Mouse (Mus musculus): ENCODE measurements around the gene Sox30. TPM values are rescaled to one million over a fixed set of nuclear protein-coding genes. Genes with fewer than 3 reads are reported as not detected.

Gene Sox30
- polyA plus RNA-seq, 1 experiment, result not detected

- peaks cover 36% of the 10 kb centered on the region for H3K79me2 ChIP-seq (ENCODE audit: control insufficient read depth, insufficient read depth)
- TF ChIP-seq USF1 (IDR thresholded peaks at IDR 0.05; ENCODE audit: low read depth) (no peak), CEBPB (IDR thresholded peaks at IDR 0.05; ENCODE audit: insufficient read depth, poor library complexity, severe bottlenecking) (no peak), TCF12 (IDR thresholded peaks at IDR 0.05; ENCODE audit: insufficient read depth, poor library complexity, severe bottlenecking) (no peak), REST (IDR thresholded peaks at IDR 0.05; ENCODE audit: insufficient read depth, insufficient read length) (no peak), MYOD1 (IDR thresholded peaks at IDR 0.05; ENCODE audit: control insufficient read depth in 1 of 3, insufficient read length in 2 of 3, low read depth in 2 of 3) (no peak), SRF (IDR thresholded peaks at IDR 0.05; ENCODE audit: control insufficient read depth, insufficient read length, low read depth) (no peak), POLR2A (IDR thresholded peaks at IDR 0.05; ENCODE audit: insufficient read length, low read depth) (no peak), MYOG (IDR thresholded peaks at IDR 0.05; ENCODE audit: control insufficient read depth in 1 of 3, insufficient read depth in 1 of 3, insufficient read length in 2 of 3, low read depth in 2 of 3) (no peak), POLR2AphosphoS2 (IDR thresholded peaks at IDR 0.05; ENCODE audit: insufficient read length, low read depth) (no peak)
Observed at GRCm38 (mm10) chr11:46054911-46055895, 75.1 kb downstream of the Sox30 start.

GRCm38 (mm10) chr11:46055896-46056769 lies 76.0 kb downstream of the Sox30 start, which contains the start of gene Adam19:
TSS of gene Adam19 (plus strand) at chr11:46055992.
- peak within 1 kb of the TSS; percentile 76 for H3ac ChIP-seq (ENCODE audit: control insufficient read depth, insufficient read length)
- peak within 1 kb of the TSS; percentile 88 for H3K4me3 ChIP-seq
- no peaks in the 10 kb centered on the region for H3K27me3 ChIP-seq (ENCODE audit: control insufficient read depth, insufficient read depth, insufficient read length)
- no peaks in the 10 kb centered on the region for H3K36me3 ChIP-seq (ENCODE audit: control insufficient read depth, insufficient read depth)
- TF ChIP-seq TCF3 (IDR thresholded peaks at IDR 0.05; ENCODE audit: insufficient read length, low read depth) (no peak), USF1 (IDR thresholded peaks at IDR 0.05; ENCODE audit: low read depth) (no peak), MYOG (IDR thresholded peaks at IDR 0.05; ENCODE audit: control insufficient read depth in 1 of 3, insufficient read depth in 1 of 3, insufficient read length in 2 of 3, low read depth in 2 of 3) (no peak), POLR2AphosphoS2 (IDR thresholded peaks at IDR 0.05; ENCODE audit: insufficient read length, low read depth) (peak; percentile 94), E2F4 (IDR thresholded peaks at IDR 0.05; ENCODE audit: insufficient read depth) (no peak), REST (IDR thresholded peaks at IDR 0.05; ENCODE audit: insufficient read depth, insufficient read length) (no peak), MYOD1 (IDR thresholded peaks at IDR 0.05; ENCODE audit: control insufficient read depth in 1 of 3, insufficient read length in 2 of 3, low read depth in 2 of 3) (peak in 1 of 3 experiments; percentile 42), MAX (IDR thresholded peaks at IDR 0.05; ENCODE audit: low read depth) (no peak), POLR2A (IDR thresholded peaks at IDR 0.05; ENCODE audit: insufficient read length, low read depth) (peak; percentile 82), CEBPB (IDR thresholded peaks at IDR 0.05; ENCODE audit: insufficient read depth, poor library complexity, severe bottlenecking) (no peak), TCF12 (IDR thresholded peaks at IDR 0.05; ENCODE audit: insufficient read depth, poor library complexity, severe bottlenecking) (no peak), SRF (IDR thresholded peaks at IDR 0.05; ENCODE audit: control insufficient read depth, insufficient read length, low read depth) (no peak)
- peak within 1 kb of the TSS; percentile 91 for H3K4me2 ChIP-seq (ENCODE audit: low read depth)
- peaks cover 36% of the 10 kb centered on the region for H3K79me2 ChIP-seq (ENCODE audit: control insufficient read depth, insufficient read depth)

More at GRCm38 (mm10) chr11:46054911-46055895, 75.1 kb downstream of the Sox30 start:
- H3ac ChIP-seq (ENCODE audit: control insufficient read depth, insufficient read length), result peak overlapping the region; percentile 76
- no peaks in the 10 kb centered on the region for H3K36me3 ChIP-seq (ENCODE audit: control insufficient read depth, insufficient read depth)
- peak overlapping the region; percentile 88 for H3K4me3 ChIP-seq
- no peaks in the 10 kb centered on the region for H3K27me3 ChIP-seq (ENCODE audit: control insufficient read depth, insufficient read depth, insufficient read length)
- peak overlapping the region; percentile 91 for H3K4me2 ChIP-seq (ENCODE audit: low read depth)

- peak overlapping the region; percentile 91 for H3K4me2 ChIP-seq (ENCODE audit: low read depth)
- no peaks in the 10 kb centered on the region for H3K27me3 ChIP-seq (ENCODE audit: control insufficient read depth, insufficient read depth, insufficient read length)
- H3K4me3 ChIP-seq, result peak overlapping the region; percentile 88
- H3ac ChIP-seq (ENCODE audit: control insufficient read depth, insufficient read length), result peak overlapping the region; percentile 76
- TF ChIP-seq TCF3 (IDR thresholded peaks at IDR 0.05; ENCODE audit: insufficient read length, low read depth), result no peak
- TF ChIP-seq CEBPB (IDR thresholded peaks at IDR 0.05; ENCODE audit: insufficient read depth, poor library complexity, severe bottlenecking), result no peak
- no peak for TF ChIP-seq SRF (IDR thresholded peaks at IDR 0.05; ENCODE audit: control insufficient read depth, insufficient read length, low read depth)
- TF ChIP-seq POLR2AphosphoS2 (IDR thresholded peaks at IDR 0.05; ENCODE audit: insufficient read length, low read depth), result peak; percentile 12
- peak; percentile 37 for TF ChIP-seq POLR2A (IDR thresholded peaks at IDR 0.05; ENCODE audit: insufficient read length, low read depth)
- no peak for TF ChIP-seq TCF12 (IDR thresholded peaks at IDR 0.05; ENCODE audit: insufficient read depth, poor library complexity, severe bottlenecking)
- TF ChIP-seq MYOD1 (IDR thresholded peaks at IDR 0.05; ENCODE audit: control insufficient read depth in 1 of 3, insufficient read length in 2 of 3, low read depth in 2 of 3), result no peak
- no peak for TF ChIP-seq MAX (IDR thresholded peaks at IDR 0.05; ENCODE audit: low read depth)
- H3K79me2 ChIP-seq (ENCODE audit: control insufficient read depth, insufficient read depth), result peaks cover 36% of the 10 kb centered on the region
- H3K36me3 ChIP-seq (ENCODE audit: control insufficient read depth, insufficient read depth), result peaks cover 7% of the 10 kb centered on the region
Observed at GRCm38 (mm10) chr11:46056770-46057411, 76.8 kb downstream of the Sox30 start.

GRCm38 (mm10) chr11:46058011-46058410 lies 77.9 kb downstream of the Sox30 start:
- H3ac ChIP-seq (ENCODE audit: control insufficient read depth, insufficient read length), result no peak overlapping the region
- peak overlapping the region; percentile 91 for H3K4me2 ChIP-seq (ENCODE audit: low read depth)
- TF ChIP-seq MYOG (IDR thresholded peaks at IDR 0.05; ENCODE audit: control insufficient read depth in 1 of 3, insufficient read depth in 1 of 3, insufficient read length in 2 of 3, low read depth in 2 of 3) (no peak), MYOD1 (IDR thresholded peaks at IDR 0.05; ENCODE audit: control insufficient read depth in 1 of 3, insufficient read length in 2 of 3, low read depth in 2 of 3) (no peak), POLR2A (IDR thresholded peaks at IDR 0.05; ENCODE audit: insufficient read length, low read depth) (peak; percentile 32), CEBPB (IDR thresholded peaks at IDR 0.05; ENCODE audit: insufficient read depth, poor library complexity, severe bottlenecking) (no peak), POLR2AphosphoS2 (IDR thresholded peaks at IDR 0.05; ENCODE audit: insufficient read length, low read depth) (peak; percentile 71), TCF12 (IDR thresholded peaks at IDR 0.05; ENCODE audit: insufficient read depth, poor library complexity, severe bottlenecking) (no peak), E2F4 (IDR thresholded peaks at IDR 0.05; ENCODE audit: insufficient read depth) (no peak)
- H3K79me2 ChIP-seq (ENCODE audit: control insufficient read depth, insufficient read depth), result peaks cover 36% of the 10 kb centered on the region
- H3K4me3 ChIP-seq, result peak overlapping the region; percentile 88
- H3K27me3 ChIP-seq (ENCODE audit: control insufficient read depth, insufficient read depth, insufficient read length), result no peaks in the 10 kb centered on the region
- peaks cover 9% of the 10 kb centered on the region for H3K36me3 ChIP-seq (ENCODE audit: control insufficient read depth, insufficient read depth)

Measured in myocyte (in vitro differentiated cells).